Mouse (Mus musculus) myocyte (in vitro differentiated cells): ENCODE data around the gene St5. TPM values are rescaled to one million over a fixed set of nuclear protein-coding genes. Genes with fewer than 3 reads are reported as not detected.

ENCODE experiments used
- H3K27me3 ChIP-seq: one replicate; pipeline ENCODE4 v1.6.1; 2011; ENCODE audit not compliant: control insufficient read depth, insufficient read depth, insufficient read length
- H3K36me3 ChIP-seq: one replicate; pipeline ENCODE4 v1.6.1; 2011; ENCODE audit not compliant: control insufficient read depth, insufficient read depth
- H3K4me2 ChIP-seq: one replicate; pipeline ENCODE4 v1.6.1; 2011; ENCODE audit warnings: low read depth, control low read depth
- H3K4me3 ChIP-seq: one replicate; pipeline ENCODE4 v1.5.1; 2011; ENCODE audit warnings: mild to moderate bottlenecking, control low read depth, moderate library complexity
- H3K79me2 ChIP-seq: one replicate; pipeline ENCODE4 v1.6.1; 2011; ENCODE audit not compliant: control insufficient read depth, insufficient read depth
- H3ac ChIP-seq: one replicate; pipeline ENCODE4 v1.6.1; 2011; ENCODE audit not compliant: control insufficient read depth, insufficient read length
- CEBPB ChIP-seq: IDR thresholded peaks from 2 replicates; pipeline ENCODE4 v1.6.1; 2011; ENCODE audit warnings: mild to moderate bottlenecking, moderate library complexity; ENCODE audit not compliant: poor library complexity, insufficient read depth, severe bottlenecking
- E2F4 ChIP-seq: IDR thresholded peaks from one replicate; pipeline ENCODE4 v1.6.1; 2011; ENCODE audit warnings: mild to moderate bottlenecking, control low read depth, moderate library complexity; ENCODE audit not compliant: insufficient read depth
- MAX ChIP-seq: IDR thresholded peaks from one replicate; pipeline ENCODE4 v1.6.1; 2011; ENCODE audit warnings: low read depth, mild to moderate bottlenecking, control low read depth
- MYOD1 ChIP-seq, 3 experiments: IDR thresholded peaks; one replicate each; pipeline ENCODE4 v1.6.1; 2011; ENCODE audit warnings: control low read depth in 2 of 3, low read depth in 2 of 3, mild to moderate bottlenecking in 2 of 3, moderate library complexity in 1 of 3; ENCODE audit not compliant: insufficient read length in 2 of 3, control insufficient read depth in 1 of 3
- MYOG ChIP-seq, 3 experiments: IDR thresholded peaks; one replicate each; pipeline ENCODE4 v1.6.1; 2011; ENCODE audit warnings: control low read depth in 2 of 3, low read depth in 2 of 3, mild to moderate bottlenecking in 2 of 3; ENCODE audit not compliant: insufficient read length in 2 of 3, control insufficient read depth in 1 of 3, insufficient read depth in 1 of 3
- POLR2A ChIP-seq: IDR thresholded peaks from one replicate; pipeline ENCODE4 v1.6.1; 2011; ENCODE audit warnings: low read depth, mild to moderate bottlenecking, control low read depth, moderate library complexity; ENCODE audit not compliant: insufficient read length
- POLR2AphosphoS2 ChIP-seq: IDR thresholded peaks from one replicate; pipeline ENCODE4 v1.6.1; 2011; ENCODE audit warnings: low read depth, control low read depth; ENCODE audit not compliant: insufficient read length
- REST ChIP-seq: IDR thresholded peaks from one replicate; pipeline ENCODE4 v1.6.1; 2011; ENCODE audit warnings: mild to moderate bottlenecking, control low read depth, moderate library complexity; ENCODE audit not compliant: insufficient read depth, insufficient read length
- SRF ChIP-seq: IDR thresholded peaks from one replicate; pipeline ENCODE4 v1.6.1; 2011; ENCODE audit warnings: low read depth; ENCODE audit not compliant: control insufficient read depth, insufficient read length
- TCF12 ChIP-seq: IDR thresholded peaks from one replicate; pipeline ENCODE4 v1.6.1; 2011; ENCODE audit warnings: mild to moderate bottlenecking, control low read depth; ENCODE audit not compliant: poor library complexity, insufficient read depth, severe bottlenecking
- TCF3 ChIP-seq: IDR thresholded peaks from one replicate; pipeline ENCODE4 v1.6.1; 2011; ENCODE audit warnings: low read depth, control low read depth; ENCODE audit not compliant: insufficient read length
- USF1 ChIP-seq: IDR thresholded peaks from one replicate; pipeline ENCODE4 v1.6.1; 2011; ENCODE audit warnings: low read depth, mild to moderate bottlenecking, control low read depth, moderate library complexity
- polyA plus RNA-seq: library from polyadenylated mRNA; unstranded; fragments of >200 nt; fragmentation: generic; extraction: Trizol; gene quantifications from one replicate; pipeline ENCODE4 v1.2.1, GENCODE M21; 2012; ENCODE audit warnings: missing spikeins

The St5 gene
- polyA plus RNA-seq, 1 experiment = 34.1 TPM

DNA sequence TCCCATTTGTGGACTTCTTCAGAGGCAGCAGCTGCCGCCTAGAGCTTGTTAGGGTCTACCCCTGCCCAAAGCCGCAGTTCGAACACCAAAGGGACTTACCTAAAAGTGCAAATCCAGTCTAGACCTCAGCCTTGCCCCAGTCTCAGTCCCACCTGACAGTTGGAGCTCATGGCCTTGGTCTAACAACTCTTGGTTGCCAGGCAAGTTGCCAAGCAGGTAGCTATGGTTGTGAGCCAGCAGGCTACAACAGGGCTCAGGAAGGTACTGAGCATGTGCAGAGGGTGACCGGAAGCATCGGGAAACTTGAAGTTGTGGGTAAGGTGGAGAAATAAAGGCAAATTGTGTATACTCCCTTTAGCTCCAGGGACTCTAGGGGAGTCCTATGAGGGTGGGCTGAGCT lies 20.3 kb upstream of the St5 start, which contains the start of gene BC051019:
BC051019 (minus strand) TSS at position 154 of the 400 bp plus-strand sequence.
- TF ChIP-seq MYOG (IDR thresholded peaks at IDR 0.05; ENCODE audit: control insufficient read depth in 1 of 3, insufficient read depth in 1 of 3, insufficient read length in 2 of 3, low read depth in 2 of 3) (no peak), TCF12 (no peak), TCF3 (no peak), POLR2AphosphoS2 (no peak), POLR2A (no peak), SRF (no peak), CEBPB (no peak), REST (no peak), MAX (no peak), E2F4 (no peak), USF1 (no peak)
- H3K36me3 ChIP-seq = no peaks in the 10 kb centered on the region
- no peaks in the 10 kb centered on the region for H3K27me3 ChIP-seq
- H3K4me2 ChIP-seq = no peak within 1 kb of the TSS
- no peak within 1 kb of the TSS for H3ac ChIP-seq
- H3K79me2 ChIP-seq = no peaks in the 10 kb centered on the region
- no peak within 1 kb of the TSS for H3K4me3 ChIP-seq

DNA sequence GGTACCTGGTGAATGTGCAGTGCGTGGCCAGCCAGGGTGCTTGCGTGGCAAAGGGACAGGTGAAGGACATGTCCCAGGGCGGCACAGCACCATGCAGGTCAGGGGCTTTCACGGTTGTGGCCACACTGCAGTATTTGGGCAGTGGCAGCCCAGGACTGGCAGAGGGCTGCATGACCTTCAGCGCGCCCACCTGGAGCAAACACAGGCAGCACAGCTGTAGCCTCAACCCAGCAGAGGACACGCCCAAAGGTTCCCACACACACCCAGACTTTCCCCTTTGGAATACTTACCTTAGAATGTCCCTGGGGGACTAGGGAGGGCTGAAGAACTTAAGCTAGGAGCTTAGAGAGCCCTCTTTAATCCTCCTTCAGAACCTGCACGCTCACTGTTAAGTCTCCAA lies 19.7 kb upstream of the St5 start:
- H3K4me3 ChIP-seq = no peak overlapping the region

DNA sequence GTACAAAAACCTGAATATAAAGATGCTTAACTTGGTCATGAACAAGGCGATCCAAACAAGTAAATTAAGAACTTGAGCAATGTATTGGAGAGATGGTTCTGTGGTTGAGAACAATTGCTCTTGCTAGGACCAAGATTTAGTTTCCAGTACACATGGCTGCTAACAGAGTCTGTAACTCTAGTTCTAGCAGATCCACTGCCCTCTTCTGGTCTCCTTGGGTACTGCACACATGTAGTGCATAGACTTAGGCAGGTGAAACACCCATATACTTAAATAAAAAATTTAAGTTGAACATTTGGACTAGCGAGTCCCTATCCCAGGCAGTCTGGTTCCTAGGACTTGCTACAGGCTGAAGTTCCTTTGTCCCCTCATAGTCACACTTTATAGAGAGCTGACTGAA lies 19.2 kb upstream of the St5 start:
- Histone ChIP-seq H3K4me3 (no peak overlapping the region), H3K36me3 (no peaks in the 10 kb centered on the region), H3K4me2 (no peak overlapping the region), H3K79me2 (no peaks in the 10 kb centered on the region), H3K27me3 (no peaks in the 10 kb centered on the region), H3ac (no peak overlapping the region)
- no peak for TF ChIP-seq SRF
- TF ChIP-seq CEBPB = no peak
- TF ChIP-seq E2F4 = no peak
- TF ChIP-seq MYOG (IDR thresholded peaks at IDR 0.05; ENCODE audit: control insufficient read depth in 1 of 3, insufficient read depth in 1 of 3, insufficient read length in 2 of 3, low read depth in 2 of 3) = no peak
- no peak for TF ChIP-seq TCF3
- TF ChIP-seq USF1 = no peak
- TF ChIP-seq REST = no peak

More for the DNA sequence above, 19.7 kb upstream of the St5 start:
- H3ac ChIP-seq = no peak overlapping the region
- H3K36me3 ChIP-seq = no peaks in the 10 kb centered on the region
- no peak overlapping the region for H3K4me2 ChIP-seq
- TF ChIP-seq POLR2AphosphoS2 (no peak), MYOD1 (IDR thresholded peaks at IDR 0.05; ENCODE audit: control insufficient read depth in 1 of 3, insufficient read length in 2 of 3, low read depth in 2 of 3) (no peak), E2F4 (no peak), MYOG (IDR thresholded peaks at IDR 0.05; ENCODE audit: control insufficient read depth in 1 of 3, insufficient read depth in 1 of 3, insufficient read length in 2 of 3, low read depth in 2 of 3) (no peak), POLR2A (no peak), MAX (no peak), TCF3 (no peak), REST (no peak), USF1 (no peak)
- H3K27me3 ChIP-seq = no peaks in the 10 kb centered on the region
- no peaks in the 10 kb centered on the region for H3K79me2 ChIP-seq

DNA sequence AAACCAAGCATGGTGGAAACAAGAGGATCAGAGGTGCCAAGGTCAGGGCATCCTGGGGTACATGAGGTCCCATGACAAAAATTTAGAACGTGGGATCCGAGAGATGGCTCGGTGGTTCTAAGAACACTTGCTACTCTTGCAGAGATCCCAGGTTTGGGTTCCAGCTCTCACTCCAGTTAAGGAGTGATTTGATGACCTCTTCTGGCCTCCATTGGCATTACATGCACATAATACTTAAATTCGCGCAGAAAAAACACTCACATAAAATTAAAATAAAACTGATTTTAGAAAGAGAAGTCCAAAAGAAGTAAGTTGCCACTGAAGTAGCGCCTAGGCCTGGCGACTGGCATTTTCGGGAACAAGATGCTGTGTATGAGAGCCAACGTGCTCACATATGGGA lies 15.9 kb upstream of the St5 start:
- no peaks in the 10 kb centered on the region for H3K27me3 ChIP-seq
- TF ChIP-seq REST = no peak
- no peak for TF ChIP-seq MYOG (IDR thresholded peaks at IDR 0.05; ENCODE audit: control insufficient read depth in 1 of 3, insufficient read depth in 1 of 3, insufficient read length in 2 of 3, low read depth in 2 of 3)
- TF ChIP-seq MYOD1 (IDR thresholded peaks at IDR 0.05; ENCODE audit: control insufficient read depth in 1 of 3, insufficient read length in 2 of 3, low read depth in 2 of 3) = no peak
- no peak overlapping the region for H3ac ChIP-seq
- peak overlapping the region; percentile 26 for H3K4me2 ChIP-seq
- peaks cover 5% of the 10 kb centered on the region for H3K79me2 ChIP-seq
- no peak overlapping the region for H3K4me3 ChIP-seq
- H3K36me3 ChIP-seq = no peaks in the 10 kb centered on the region

DNA sequence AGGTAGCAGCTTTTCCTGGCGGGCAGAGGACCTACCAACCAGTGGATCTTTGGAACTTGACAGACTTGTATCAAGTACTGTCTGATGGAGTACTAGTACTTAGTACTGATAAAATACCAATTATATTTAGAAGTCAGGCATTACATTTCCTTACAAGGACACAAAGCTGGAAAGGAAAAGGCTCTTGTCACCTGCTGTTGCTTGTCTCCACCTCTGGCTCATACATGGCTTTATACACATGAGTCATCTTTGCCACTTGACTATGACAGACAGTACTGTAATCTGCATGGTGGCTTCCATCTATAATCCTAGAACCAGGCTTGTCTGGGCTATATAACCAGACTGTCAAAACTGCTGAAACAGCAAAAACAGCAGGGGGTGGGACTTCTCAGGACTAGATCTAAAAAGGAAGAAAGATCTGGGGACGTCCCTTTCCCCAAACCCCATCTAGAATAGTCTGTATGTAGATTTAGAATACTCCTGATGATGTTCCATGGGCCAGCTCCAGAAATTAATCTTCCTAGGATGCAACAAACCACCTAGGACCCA lies 10.1 kb upstream of the St5 start:
- Histone ChIP-seq H3ac (no peak overlapping the region), H3K27me3 (no peaks in the 10 kb centered on the region), H3K4me2 (peak overlapping the region; percentile 37), H3K79me2 (peaks cover 5% of the 10 kb centered on the region), H3K36me3 (peaks cover 12% of the 10 kb centered on the region), H3K4me3 (peak overlapping the region; percentile 31)
- TF ChIP-seq CEBPB (no peak), MYOD1 (IDR thresholded peaks at IDR 0.05; ENCODE audit: control insufficient read depth in 1 of 3, insufficient read length in 2 of 3, low read depth in 2 of 3) (peak; percentile 60 to 85 (median 84))
